Mouse (Mus musculus): ENCODE data around the gene Ppp1r12c. TPM values are rescaled to one million over a fixed set of nuclear protein-coding genes. Genes with fewer than 3 reads are reported as not detected.
A peak's percentile ranks its signal among the peaks of the same experiment; 100 is the strongest.

Gene Ppp1r12c
- total and polyA plus RNA-seq, 2 experiments from 2014 or later = 22.5 to 89.1 TPM

GRCm38 (mm10) chr7:4502421-4503090 is 1.1 kb upstream of the Ppp1r12c start:
- peak overlapping the region; percentile 99; the same call in 1 of the 2 replicates for H3K9ac ChIP-seq (replicated peaks; ENCODE audit: low read depth, low read length)
- H3K9me3 ChIP-seq (replicated peaks; ENCODE audit: control insufficient read depth, low read length) = no peaks in the 10 kb centered on the region
- no peaks in the 10 kb centered on the region for H3K27me3 ChIP-seq (ENCODE audit: control insufficient read depth, insufficient read depth, low read length)
- peak overlapping the region; percentile 89 for H3K4me2 ChIP-seq (ENCODE audit: low read depth, low read length)
- DNase-seq (ENCODE audit: low spot score) (no peak), ATAC-seq (ENCODE audit: insufficient read depth, low read depth) (no peak)
- H3K4me1 ChIP-seq (ENCODE audit: control insufficient read depth, insufficient read depth) = peaks cover 31% of the 10 kb centered on the region
- peaks cover 2% of the 10 kb centered on the region; the same call in 1 of the 2 replicates for H3K36me3 ChIP-seq (replicated peaks; ENCODE audit: control insufficient read depth, insufficient read depth, low read length)
- peak overlapping the region; percentile 95 for H3K27ac ChIP-seq (ENCODE audit: low read depth)
- 6% methylated on average over 14 of the region's 14 CpGs for WGBS
- peak overlapping the region; percentile 97 for H3K4me3 ChIP-seq (ENCODE audit: low read depth, low read length)
- no peak for TF ChIP-seq CTCF (IDR thresholded peaks at IDR 0.05; ENCODE audit: low read depth)
- no peak for TF ChIP-seq EP300 (IDR thresholded peaks at IDR 0.05; ENCODE audit: low read depth)

- peak overlapping the region; percentile 97 for H3K4me3 ChIP-seq (ENCODE audit: low read depth, low read length)
These were observed 498 bp downstream of the Ppp1r12c start for GRCm38 (mm10) chr7:4500892-4501471.

DNA sequence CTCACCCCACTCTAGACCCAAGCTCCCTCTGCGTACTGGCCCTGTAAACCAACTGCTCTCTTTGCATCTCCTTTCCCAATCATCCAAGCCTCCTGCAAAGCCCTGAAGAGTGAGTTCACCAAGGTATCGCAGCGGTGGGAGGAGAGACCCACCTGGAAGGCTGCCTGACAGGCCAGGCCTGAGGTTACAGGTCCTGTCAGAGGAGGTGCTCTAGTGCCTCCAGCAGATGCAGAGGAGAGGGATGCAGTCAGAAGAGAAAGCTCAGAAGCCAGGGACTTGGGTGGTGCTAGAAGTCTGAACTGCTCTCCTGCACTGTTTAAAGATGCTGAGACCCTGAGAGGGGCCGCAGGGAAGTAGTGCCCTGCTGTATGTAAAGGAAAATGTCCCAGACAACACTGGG is 2.4 kb downstream of the Ppp1r12c start:
- 53% methylated on average over 4 of the region's 4 CpGs for WGBS
- peak overlapping the region; percentile 89 for H3K4me2 ChIP-seq (ENCODE audit: low read depth, low read length)
- peak overlapping the region; percentile 25 for H3K4me3 ChIP-seq (ENCODE audit: low read depth, low read length)
- ATAC-seq (ENCODE audit: insufficient read depth, low read depth) (no peak), DNase-seq (ENCODE audit: low spot score) (no peak)
- TF ChIP-seq CTCF (IDR thresholded peaks at IDR 0.05; ENCODE audit: low read depth) (no peak), EP300 (IDR thresholded peaks at IDR 0.05; ENCODE audit: low read depth) (no peak)
- H3K9ac ChIP-seq (replicated peaks; ENCODE audit: low read depth, low read length) = peak overlapping the region; percentile 45; the same call in 1 of the 2 replicates
- peaks cover 36% of the 10 kb centered on the region for H3K36me3 ChIP-seq (replicated peaks; ENCODE audit: control insufficient read depth, insufficient read depth, low read length)
- H3K9me3 ChIP-seq (replicated peaks; ENCODE audit: control insufficient read depth, low read length) = no peaks in the 10 kb centered on the region
- peaks cover 33% of the 10 kb centered on the region for H3K4me1 ChIP-seq (ENCODE audit: control insufficient read depth, insufficient read depth)
- no peaks in the 10 kb centered on the region for H3K27me3 ChIP-seq (ENCODE audit: control insufficient read depth, insufficient read depth, low read length)
- H3K27ac ChIP-seq (ENCODE audit: low read depth) = peak overlapping the region; percentile 51

More at GRCm38 (mm10) chr7:4500892-4501471, 498 bp downstream of the Ppp1r12c start:
- peak overlapping the region; percentile 95 for H3K27ac ChIP-seq (ENCODE audit: low read depth)
- TF ChIP-seq EP300 (IDR thresholded peaks at IDR 0.05; ENCODE audit: low read depth) (no peak), CTCF (IDR thresholded peaks at IDR 0.05; ENCODE audit: low read depth) (no peak)
- ATAC-seq (ENCODE audit: insufficient read depth, low read depth) (peak; percentile 18), DNase-seq (ENCODE audit: low spot score) (peak; percentile 13)
- H3K9me3 ChIP-seq (replicated peaks; ENCODE audit: control insufficient read depth, low read length) = no peaks in the 10 kb centered on the region
- H3K27me3 ChIP-seq (ENCODE audit: control insufficient read depth, insufficient read depth, low read length) = no peaks in the 10 kb centered on the region
- peak overlapping the region; percentile 99 for H3K9ac ChIP-seq (replicated peaks; ENCODE audit: low read depth, low read length)
- WGBS = 1% methylated on average over 18 of the region's 52 CpGs
- peaks cover 33% of the 10 kb centered on the region for H3K4me1 ChIP-seq (ENCODE audit: control insufficient read depth, insufficient read depth)
- H3K36me3 ChIP-seq (replicated peaks; ENCODE audit: control insufficient read depth, insufficient read depth, low read length) = peaks cover 18% of the 10 kb centered on the region
- peak overlapping the region; percentile 89 for H3K4me2 ChIP-seq (ENCODE audit: low read depth, low read length)

- 11% methylated on average over 9 of the region's 9 CpGs for WGBS
- ATAC-seq (ENCODE audit: insufficient read depth, low read depth) (peak; percentile 46), DNase-seq (ENCODE audit: low spot score) (peak; percentile 90)
- Histone ChIP-seq H3K4me3 (ENCODE audit: low read depth, low read length) (peak overlapping the region; percentile 25; the same call in 1 of the 2 replicates), H3K27ac (ENCODE audit: low read depth) (peak overlapping the region; percentile 51), H3K9ac (replicated peaks; ENCODE audit: low read depth, low read length) (0 out of 2 replicates have a peak overlapping the region, but pooled peaks have one; percentile 45), H3K4me1 (ENCODE audit: control insufficient read depth, insufficient read depth) (peaks cover 34% of the 10 kb centered on the region), H3K36me3 (replicated peaks; ENCODE audit: control insufficient read depth, insufficient read depth, low read length) (peaks cover 40% of the 10 kb centered on the region), H3K27me3 (ENCODE audit: control insufficient read depth, insufficient read depth, low read length) (no peaks in the 10 kb centered on the region), H3K4me2 (ENCODE audit: low read depth, low read length) (peak overlapping the region; percentile 89), H3K9me3 (replicated peaks; ENCODE audit: control insufficient read depth, low read length) (no peaks in the 10 kb centered on the region)
- TF ChIP-seq EP300 (IDR thresholded peaks at IDR 0.05; ENCODE audit: low read depth) = peak; percentile 87
- TF ChIP-seq CTCF (IDR thresholded peaks at IDR 0.05; ENCODE audit: low read depth) = no peak
These were observed 3.2 kb downstream of the Ppp1r12c start for GRCm38 (mm10) chr7:4498251-4498650.

DNA sequence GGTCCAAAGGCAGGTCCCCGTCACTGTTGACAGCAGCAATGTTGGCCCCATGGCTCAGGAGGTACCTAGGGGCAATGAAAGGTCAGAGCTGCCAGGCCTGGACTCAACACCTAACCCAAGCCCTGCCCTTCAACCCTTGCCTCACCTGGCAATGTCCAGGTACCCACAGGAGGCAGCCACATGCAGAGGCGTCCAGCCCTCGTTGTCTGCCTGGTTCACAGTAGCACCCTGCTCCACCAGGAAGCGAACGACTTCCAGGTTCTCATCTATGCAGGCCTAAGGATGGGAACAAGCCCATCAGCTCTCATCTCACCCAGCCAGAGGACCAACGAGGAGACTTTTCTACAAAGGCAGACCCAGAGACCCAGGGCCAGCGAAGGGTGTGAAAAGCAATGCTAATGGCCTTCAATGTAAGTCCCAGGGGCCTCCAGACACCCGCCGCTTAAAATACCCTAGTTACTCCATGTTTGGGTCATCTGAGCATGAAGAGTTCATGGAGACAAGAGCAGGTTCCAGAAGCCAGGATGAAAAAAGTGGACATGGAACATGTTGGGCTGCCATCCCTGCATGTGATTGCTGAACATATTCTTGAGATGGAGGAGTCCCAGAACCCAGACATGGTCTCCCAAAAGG is 4.1 kb downstream of the Ppp1r12c start:
- H3K9me3 ChIP-seq (replicated peaks; ENCODE audit: control insufficient read depth, low read length) = no peaks in the 10 kb centered on the region
- peak overlapping the region; percentile 51 for H3K27ac ChIP-seq (ENCODE audit: low read depth)
- H3K4me2 ChIP-seq (ENCODE audit: low read depth, low read length) = peak overlapping the region; percentile 89
- ATAC-seq (ENCODE audit: insufficient read depth, low read depth) (no peak), DNase-seq (ENCODE audit: low spot score) (no peak)
- TF ChIP-seq EP300 (IDR thresholded peaks at IDR 0.05; ENCODE audit: low read depth) (no peak), CTCF (IDR thresholded peaks at IDR 0.05; ENCODE audit: low read depth) (no peak)
- 82% methylated on average over 9 of the region's 9 CpGs for WGBS
- H3K36me3 ChIP-seq (replicated peaks; ENCODE audit: control insufficient read depth, insufficient read depth, low read length) = peaks cover 40% of the 10 kb centered on the region
- H3K27me3 ChIP-seq (ENCODE audit: control insufficient read depth, insufficient read depth, low read length) = no peaks in the 10 kb centered on the region
- H3K9ac ChIP-seq (replicated peaks; ENCODE audit: low read depth, low read length) = no peak overlapping the region
- H3K4me3 ChIP-seq (ENCODE audit: low read depth, low read length) = no peak overlapping the region
- peaks cover 40% of the 10 kb centered on the region for H3K4me1 ChIP-seq (ENCODE audit: control insufficient read depth, insufficient read depth)
